In genomic region chr12:17691891-17692321, GRCm38 (mm10) we compare ENCODE assay signal across 7 mouse cellular contexts. TPM values are rescaled to one million over a fixed set of nuclear protein-coding genes. Genes with fewer than 3 reads are reported as not detected.
DNase-seq lines count a peak whose midpoint lies in the region; ATAC-seq lines count a peak whose summit lies in the region.

No protein-coding gene starts in this region.

- peaks cover 38% of the 10 kb centered on the region for H3K4me1 ChIP-seq in limb, embryonic 12.5 days (replicated peaks)
- H3K4me1 ChIP-seq in midbrain, embryonic 13.5 days (replicated peaks), result peaks cover 33% of the 10 kb centered on the region

- ATAC-seq in CD4-positive, CD25-positive, alpha-beta regulatory T cell, adult 4 months, result peak; percentile 36
- no peak for ATAC-seq in limb, embryonic 12.5 days (ENCODE audit: insufficient number of reproducible peaks, insufficient read depth, low FRiP score, low TSS enrichment, low read depth)
- ATAC-seq in midbrain, embryonic 13.5 days, result no peak

- intact Hi-C loops in heart, postnatal 14 days (cut with DNase I), result loop anchor here (5.0 kb wide), 5 partner anchors 35 to 135 kb away; no protein-coding TSS in a partner anchor

- WGBS in limb, embryonic 12.5 days, result under 1% methylated on average over 23 of the region's 23 CpGs
- under 1% methylated on average over 23 of the region's 23 CpGs for WGBS in midbrain, embryonic 13.5 days

- DNase-seq in B cell, adult 2 months, result peak; percentile 41 to 47
- DNase-seq in embryo, embryonic 9.5 days (ENCODE audit: extremely low spot score), result peak; percentile 40
- DNase-seq in heart, postnatal 14 days, result peak; percentile 47 to 49
- peak; percentile 66 to 76 for DNase-seq in thymus, postnatal 36 days

- H3K36me3 ChIP-seq in limb, embryonic 12.5 days, result no peaks in the 10 kb centered on the region
- H3K36me3 ChIP-seq in midbrain, embryonic 13.5 days, result no peaks in the 10 kb centered on the region

- peak overlapping the region; percentile 72 for H3K4me3 ChIP-seq in limb, embryonic 12.5 days (replicated peaks)
- peak overlapping the region; percentile 75 for H3K4me3 ChIP-seq in midbrain, embryonic 13.5 days (replicated peaks)

- H3K9ac ChIP-seq in limb, embryonic 12.5 days (replicated peaks), result peak overlapping the region; percentile 66
- H3K9ac ChIP-seq in midbrain, embryonic 13.5 days (replicated peaks), result peak overlapping the region; percentile 81

- H3K27ac ChIP-seq in limb, embryonic 12.5 days, result no peak overlapping the region
- no peak overlapping the region for H3K27ac ChIP-seq in midbrain, embryonic 13.5 days

- no peaks in the 10 kb centered on the region for H3K9me3 ChIP-seq in limb, embryonic 12.5 days
- no peaks in the 10 kb centered on the region for H3K9me3 ChIP-seq in midbrain, embryonic 13.5 days

- peaks cover 6% of the 10 kb centered on the region for H3K27me3 ChIP-seq in limb, embryonic 12.5 days
- H3K27me3 ChIP-seq in midbrain, embryonic 13.5 days, result 0 out of 2 replicates have a peak, but pooled peaks cover 3% of the 10 kb centered on the region

- peak overlapping the region; percentile 93 for H3K4me2 ChIP-seq in limb, embryonic 12.5 days
- H3K4me2 ChIP-seq in midbrain, embryonic 13.5 days (replicated peaks), result peak overlapping the region; percentile 95

RNA-seq across cellular contexts. Expression of gene Hpcal1, which starts 1.2 kb away (rescaled TPM):
- polyA plus RNA-seq in CD4-positive, CD25-positive, alpha-beta regulatory T cell, adult 4 months (2017; shearing (Covaris generic)), result 10 to 100 TPM; 71.5 to 87.9 TPM
- 10 to 100 TPM; 26.4 to 27.1 TPM for total RNA-seq in heart, postnatal 14 days (2021)
- polyA plus RNA-seq in limb, embryonic 12.5 days (2016; fragmentation: Nextera tagmentation; extraction: Ambion mirVana), result 24.0 and 27.0 TPM in 2 replicates
- polyA plus RNA-seq in midbrain, embryonic 13.5 days (2015; fragmentation: Nextera tagmentation; extraction: Ambion mirVana), result 50.7 and 55.3 TPM in 2 replicates
